Comparison of ENCODE assay signal across 22 mouse cellular contexts in the genomic region with DNA sequence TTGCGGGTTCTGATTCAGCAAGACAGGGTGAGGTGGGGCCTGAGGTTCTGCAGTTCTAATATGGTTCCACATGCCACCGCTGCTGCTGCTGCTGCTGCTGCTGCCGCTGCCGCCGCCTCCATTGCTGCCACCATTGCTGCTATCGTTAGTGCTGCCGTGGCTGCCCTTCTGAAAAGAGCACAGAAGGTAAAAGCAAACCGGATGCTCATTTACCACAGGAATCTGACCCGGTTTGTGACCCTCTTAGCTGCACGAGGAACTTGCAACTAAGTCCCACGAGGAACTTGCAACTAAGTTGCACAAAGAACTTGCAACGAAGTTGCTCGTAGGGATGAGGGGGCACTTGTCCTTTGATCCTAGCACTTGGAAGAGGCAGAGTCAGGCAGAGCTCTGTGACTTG. TPM values are rescaled to one million over a fixed set of nuclear protein-coding genes. Genes with fewer than 3 reads are reported as not detected.
DNase-seq lines count a peak whose midpoint lies in the region; ATAC-seq and TF ChIP-seq lines count a peak whose summit lies in the region.
"Had no signal": no experiment of that assay in that cellular context is flagged by ENCODE, and none has a peak within 500 bp of the region (broad histone marks: within the 10 kb centered on the region; RNA-seq: fewer than 3 reads in every experiment).

No protein-coding gene starts in this region.

- WGBS in thymus, adult 2 months: 46% methylated on average over 13 of the region's 13 CpGs

- H3K36me3 ChIP-seq in thymus, adult 2 months (ENCODE audit: control insufficient read depth, insufficient read depth, low read length): no peaks in the 10 kb centered on the region
- H3K36me3 ChIP-seq: embryonic facial prominence, embryonic 10.5 days; heart, embryonic 15.5 days; hindbrain, embryonic 10.5 days had no signal

- H3K27me3 ChIP-seq in thymus, adult 2 months (ENCODE audit: control insufficient read depth, insufficient read depth, low read length): no peaks in the 10 kb centered on the region
- H3K27me3 ChIP-seq: heart, embryonic 15.5 days had no signal

- H3K4me3 ChIP-seq in thymus, adult 2 months (ENCODE audit: control insufficient read depth, insufficient read depth, low read length): peak overlapping the region; percentile 0; the same call in 1 of the 2 replicates
- H3K4me3 ChIP-seq: embryonic facial prominence, embryonic 10.5 days; gastrocnemius, adult 2 months; heart, adult 2 months; heart, embryonic 15.5 days; hindbrain, embryonic 10.5 days had no signal

- TF ChIP-seq CTCF in thymus, adult 2 months (IDR thresholded peaks at IDR 0.05; ENCODE audit: borderline replicate concordance, control insufficient read depth, extremely low read depth, insufficient read depth, low read length, poor library complexity): no peak

- no peak for TF ChIP-seq POLR2A in thymus, adult 2 months (IDR thresholded peaks at IDR 0.05; ENCODE audit: control insufficient read depth, extremely low read depth, insufficient read depth, low read length, poor library complexity)

- H3K4me1 ChIP-seq in thymus, adult 2 months (replicated peaks; ENCODE audit: control insufficient read depth, insufficient read depth, low read length): peaks cover 6% of the 10 kb centered on the region
- H3K4me1 ChIP-seq: embryonic facial prominence, embryonic 10.5 days; heart, embryonic 15.5 days; hindbrain, embryonic 10.5 days had no signal

- ATAC-seq in granulocyte monocyte progenitor cell, adult 5-6 weeks (replicated peaks; ENCODE audit: poor library complexity, severe bottlenecking): peak; percentile 61
- ATAC-seq: forebrain, embryonic 14.5 days had no signal

- no peak overlapping the region for H3K27ac ChIP-seq in thymus, adult 2 months (ENCODE audit: control insufficient read depth, insufficient read depth, low read length)
- H3K27ac ChIP-seq: embryonic facial prominence, embryonic 10.5 days; gastrocnemius, adult 2 months; heart, adult 2 months; heart, embryonic 15.5 days; hindbrain, embryonic 10.5 days; hindbrain, embryonic 14.5 days had no signal

- no peak for DNase-seq in thymus, adult 2 months
- no peak for DNase-seq in thymus, adult 18-20 months
- peak; percentile 13 for DNase-seq in CD4-positive helper T cell, adult 2 months (ENCODE audit: low read depth, low spot score)
- peak; percentile 10 for DNase-seq in thymus, postnatal 4 days
- no peak for DNase-seq in heart, adult 18-20 months
- DNase-seq in adrenal gland, adult 18-20 months (ENCODE audit: low spot score in 2 of 2): no peak
- DNase-seq: adrenal gland, postnatal 14 days; cerebellum, adult 11-12 months; cerebellum, adult 9-10 months; cerebellum, postnatal 25 days; gastrocnemius, adult 2 months; gastrocnemius, postnatal 25 days; heart, adult 2 months had no signal

RNA-seq across cellular contexts. Expression of a gene that starts 40.3 kb away (rescaled TPM):
- polyA plus RNA-seq in thymus, adult 2 months (2012; rRNA removed): 18.2 and 23.1 TPM in 2 replicates
- 29.6 and 40.0 TPM in 2 replicates for total RNA-seq in granulocyte monocyte progenitor cell, adult 5-6 weeks (2014; fragmentation: Nextera tagmentation)
- total RNA-seq in granulocyte monocyte progenitor cell, adult 5-6 weeks (2017): 43.1 and 46.4 TPM in 2 replicates
- 10 to 100 TPM; 21.3 to 22.6 TPM for total RNA-seq in heart, adult 18-20 months (2021)
- total RNA-seq in adrenal gland, adult 18-20 months (2021): 10 to 100 TPM; 26.2 to 36.8 TPM

RNA-seq across cellular contexts. Expression of a gene that starts 40.9 kb away (rescaled TPM):
- 1.5 TPM in 1 of 2 replicates, not detected in the other for polyA plus RNA-seq in thymus, adult 2 months (2012; rRNA removed)
- total RNA-seq in granulocyte monocyte progenitor cell, adult 5-6 weeks (2014; fragmentation: Nextera tagmentation): not detected in 2 replicates
- total RNA-seq in granulocyte monocyte progenitor cell, adult 5-6 weeks (2017): not detected in 2 replicates
- not detected for total RNA-seq in heart, adult 18-20 months (2021)
- total RNA-seq in adrenal gland, adult 18-20 months (2021): not detected
- total RNA-seq: adrenal gland, postnatal 14 days; gastrocnemius, adult 2 months; gastrocnemius, postnatal 25 days; heart, adult 2 months; heart, postnatal 25 days had no signal
- polyA plus RNA-seq: embryonic facial prominence, embryonic 10.5 days; embryonic facial prominence, embryonic 14.5 days; forebrain, embryonic 14.5 days; heart, adult 2 months; heart, embryonic 11.5 days; heart, embryonic 15.5 days; hindbrain, embryonic 10.5 days; hindbrain, embryonic 14.5 days had no signal

RNA-seq across cellular contexts. Expression of a gene that starts 45.5 kb away (rescaled TPM):
- polyA plus RNA-seq in thymus, adult 2 months (2012; rRNA removed): 53.8 and 57.5 TPM in 2 replicates
- 52.2 and 95.7 TPM in 2 replicates for total RNA-seq in granulocyte monocyte progenitor cell, adult 5-6 weeks (2014; fragmentation: Nextera tagmentation)
- 59.9 and 65.7 TPM in 2 replicates for total RNA-seq in granulocyte monocyte progenitor cell, adult 5-6 weeks (2017)
- total RNA-seq in heart, adult 18-20 months (2021): 10 to 100 TPM; 24.3 to 25.8 TPM
- total RNA-seq in adrenal gland, adult 18-20 months (2021): 10 to 100 TPM; 59.2 to 67.9 TPM

Comparison
In these comparisons a context has a peak if more than half of its experiments do, and no peak if none do; other contexts are left out.
1. DNase-seq: peak in CD4-positive helper T cell, adult 2 months (single experiment) and thymus, postnatal 4 days (single experiment); none in thymus, adult 2 months (single experiment), thymus, adult 18-20 months (0 of 2), heart, adult 18-20 months (0 of 2) and adrenal gland, adult 18-20 months (0 of 2).